Mouse (Mus musculus) heart, embryonic 14.5 days (tissue): ENCODE measurements at regions not wholly inside any gene's neighbourhood (a gene's known extent, or its start where the extent isn't known, plus 50 kb on each side); places are given as distances from the start of the nearest gene placed in this dataset.
"Not testable (repeated sequence)": the region's sequence is repeated elsewhere in the genome, so short reads cannot be mapped to it uniquely, and the experiment has no call there.

Experiments used
- ATAC-seq: fragments of 200-750 bp; cut with Nextera tagmentation; 2 replicates; pipeline ENCODE4 v1.8.0; 2017; ENCODE audit warnings: low read depth, moderate TSS enrichment; ENCODE audit not compliant: insufficient number of reproducible peaks, insufficient read depth, low FRiP score
- H3K27ac ChIP-seq, 2 experiments: fragments of 200-500 bp in 1 of 2; fragments of 300-500 bp in 1 of 2; sonication (generic) in 1 of 2; replicated peaks in 1 of 2; 2 replicates each; pipeline ENCODE4 v1.5.1; 2012 to 2014; ENCODE audit warnings: low read depth in 2 of 2, low read length in 2 of 2, control low read depth in 1 of 2, mild to moderate bottlenecking in 1 of 2, mixed read lengths in 1 of 2; ENCODE audit not compliant: control insufficient read depth in 1 of 2, insufficient read depth in 1 of 2
- H3K27me3 ChIP-seq: fragments of 300-500 bp; sonication (generic); 2 replicates; pipeline ENCODE4 v1.6.1; 2014; ENCODE audit warnings: mild to moderate bottlenecking, low read length, control low read depth; ENCODE audit not compliant: control insufficient read depth, insufficient read depth
- H3K36me3 ChIP-seq: fragments of 300-500 bp; sonication (generic); 2 replicates; pipeline ENCODE4 v1.6.1; 2014; ENCODE audit warnings: mild to moderate bottlenecking, control low read depth, low read length, mixed read lengths; ENCODE audit not compliant: control insufficient read depth, insufficient read depth
- H3K4me1 ChIP-seq, 2 experiments: fragments of 200-500 bp in 1 of 2; fragments of 300-500 bp in 1 of 2; sonication (generic) in 1 of 2; 2 replicates each; pipeline ENCODE4 v1.6.1; 2012 to 2014; ENCODE audit warnings: low read length in 2 of 2, control low read depth in 1 of 2, mixed read lengths in 1 of 2; ENCODE audit not compliant: control insufficient read depth in 2 of 2, insufficient read depth in 2 of 2
- H3K4me2 ChIP-seq: fragments of 300-500 bp; sonication (generic); 2 replicates; pipeline ENCODE4 v1.6.1; 2014; ENCODE audit warnings: mild to moderate bottlenecking, low read length
- H3K4me3 ChIP-seq, 2 experiments: fragments of 200-500 bp in 1 of 2; fragments of 300-500 bp in 1 of 2; sonication (generic) in 1 of 2; 2 replicates each; pipeline ENCODE4 v1.5.1; 2012 to 2014; ENCODE audit warnings: low read length in 2 of 2, mild to moderate bottlenecking in 2 of 2, control low read depth in 1 of 2, low read depth in 1 of 2, moderate library complexity in 1 of 2; ENCODE audit not compliant: control insufficient read depth in 1 of 2, insufficient read depth in 1 of 2
- H3K9ac ChIP-seq: fragments of 300-500 bp; sonication (generic); 2 replicates; pipeline ENCODE4 v1.6.1; 2014; ENCODE audit warnings: mild to moderate bottlenecking, low read length
- H3K9me3 ChIP-seq: fragments of 300-500 bp; sonication (generic); 2 replicates; pipeline ENCODE4 v1.6.1; 2016; ENCODE audit warnings: low read length, control low read depth; ENCODE audit not compliant: control insufficient read depth
- WGBS: fragments of 180-500 bp; shearing (Covaris S2); extraction: QIAGEN DNeasy Blood & Tissue Kit; methylation state at CpG from one replicate; pipeline ENCODE4 v1.1.7; 2014; 5-methylcytosine and 5-hydroxymethylcytosine counted together

DNA sequence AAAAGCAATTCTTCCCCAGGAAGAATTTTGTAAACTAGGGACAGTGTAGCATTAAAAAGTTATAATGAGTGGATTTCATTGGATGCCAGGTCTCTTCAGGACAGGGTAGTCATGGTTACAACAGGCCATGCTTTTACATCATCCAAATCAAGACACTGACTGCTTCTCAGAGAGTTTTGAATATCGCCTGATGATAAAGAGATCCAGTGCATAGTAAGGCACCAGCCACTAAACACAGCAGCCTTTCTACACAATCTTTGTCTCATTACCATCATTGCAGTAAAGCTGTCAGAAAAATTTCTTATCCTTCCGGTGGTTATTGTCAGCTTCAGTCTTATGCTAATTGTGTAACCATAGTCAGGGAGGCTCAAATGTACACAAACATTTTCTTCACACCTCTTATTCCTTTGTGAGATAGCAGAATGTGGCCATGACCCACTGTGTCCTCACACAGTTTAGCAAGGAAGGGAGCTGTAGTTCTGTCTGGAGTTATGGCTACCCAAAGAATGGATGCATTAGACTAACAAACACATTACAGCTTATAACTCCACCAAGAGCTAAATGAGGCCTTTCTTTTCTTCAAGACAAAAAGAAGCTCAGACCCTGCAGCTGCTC lies 585.2 kb upstream of the Epha7 start:
- Histone ChIP-seq H3K36me3 (no peaks in the 10 kb centered on the region), H3K4me3 (no peak overlapping the region), H3K4me2 (no peak overlapping the region), H3K9me3 (no peaks in the 10 kb centered on the region), H3K27ac (no peak overlapping the region), H3K4me1 (no peaks in the 10 kb centered on the region), H3K9ac (no peak overlapping the region), H3K27me3 (no peaks in the 10 kb centered on the region)
- no peak for ATAC-seq
- 82% methylated on average over 2 of the region's 2 CpGs for WGBS

- not testable (repeated sequence) for ATAC-seq, H3K9ac ChIP-seq, H3K27ac ChIP-seq
These were observed 577.4 kb upstream of the Epha7 start for GRCm38 (mm10) chr4:28235516-28235915.

DNA sequence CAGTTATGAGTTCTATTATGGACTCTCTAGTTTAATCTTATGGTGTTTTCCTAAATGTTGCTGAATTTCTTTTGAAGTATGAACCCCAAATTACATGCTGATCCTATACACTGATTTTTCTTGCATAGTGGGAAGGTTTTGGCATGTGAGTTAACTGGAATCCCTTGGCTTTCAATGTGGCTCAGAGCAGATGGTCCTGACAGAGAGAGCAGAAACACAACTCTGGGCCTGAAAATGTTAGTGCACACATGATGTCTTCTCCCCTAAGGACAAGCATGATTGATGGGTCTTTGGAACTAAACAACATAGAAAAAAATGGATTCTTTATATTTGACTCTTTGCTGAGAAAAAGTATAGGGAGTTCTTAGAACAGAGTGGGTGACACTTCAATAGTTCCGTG lies 570.7 kb upstream of the Epha7 start:
- 83% methylated on average over 1 of the region's 1 CpGs for WGBS
- no peaks in the 10 kb centered on the region for H3K36me3 ChIP-seq
- H3K27ac ChIP-seq, result no peak overlapping the region
- no peaks in the 10 kb centered on the region for H3K9me3 ChIP-seq
- no peaks in the 10 kb centered on the region for H3K27me3 ChIP-seq
- no peak for ATAC-seq
- no peaks in the 10 kb centered on the region for H3K4me1 ChIP-seq
- H3K4me2 ChIP-seq, result no peak overlapping the region
- no peak overlapping the region for H3K4me3 ChIP-seq
- no peak overlapping the region for H3K9ac ChIP-seq

More at GRCm38 (mm10) chr4:28235516-28235915, 577.4 kb upstream of the Epha7 start:
- not testable (repeated sequence) for H3K27me3 ChIP-seq, H3K9me3 ChIP-seq, H3K4me3 ChIP-seq, H3K4me1 ChIP-seq, H3K36me3 ChIP-seq, H3K4me2 ChIP-seq
